Mouse (Mus musculus) heart, adult 2 months (tissue): ENCODE measurements around the gene Gclc. TPM values are rescaled to one million over a fixed set of nuclear protein-coding genes. Genes with fewer than 3 reads are reported as not detected.

Source experiments
- DNase-seq, 2 experiments: peaks; one replicate each; pipeline ENCODE4 v3.0.0; 2021
- H3K27ac ChIP-seq: fragments of 200-600 bp; 2 replicates; pipeline ENCODE4 v1.8.1; 2022
- H3K27me3 ChIP-seq: fragments of 200-500 bp; 2 replicates; pipeline ENCODE4 v1.6.1; 2012; ENCODE audit warnings: mild to moderate bottlenecking, low read length, inconsistent platforms, mixed read lengths; ENCODE audit not compliant: control insufficient read depth, insufficient read depth
- H3K36me3 ChIP-seq: fragments of 200-500 bp; 2 replicates; pipeline ENCODE4 v1.6.1; 2012; ENCODE audit warnings: low read length, inconsistent platforms; ENCODE audit not compliant: control insufficient read depth, insufficient read depth
- H3K4me1 ChIP-seq: fragments of 200-500 bp; 2 replicates; pipeline ENCODE4 v1.6.1; 2011; ENCODE audit warnings: low read length; ENCODE audit not compliant: control insufficient read depth, insufficient read depth
- H3K4me3 ChIP-seq: fragments of 200-600 bp; 2 replicates; pipeline ENCODE4 v1.8.1; 2022
- H3K79me2 ChIP-seq: fragments of 200-500 bp; replicated peaks from 2 replicates; pipeline ENCODE4 v1.6.1; 2012; ENCODE audit warnings: mild to moderate bottlenecking, inconsistent platforms, low read length, moderate library complexity, mixed read lengths; ENCODE audit not compliant: control insufficient read depth, insufficient read depth
- H3K9ac ChIP-seq: fragments of 200-500 bp; 2 replicates; pipeline ENCODE4 v1.6.1; 2012; ENCODE audit warnings: low read depth, mild to moderate bottlenecking, control low read depth, inconsistent platforms, low read length, mixed read lengths
- CTCF ChIP-seq: fragments of 200-600 bp; IDR thresholded peaks from 2 replicates; pipeline ENCODE4 v1.8.1; 2022; ENCODE audit warnings: antibody characterized with exemption, mild to moderate bottlenecking, moderate library complexity
- EP300 ChIP-seq: fragments of 200-500 bp; IDR thresholded peaks from 2 replicates; pipeline ENCODE4 v1.6.1; 2011; ENCODE audit warnings: low read depth, low read length, control low read depth; ENCODE audit not compliant: insufficient read depth
- POLR2A ChIP-seq: fragments of 200-500 bp; IDR thresholded peaks from 2 replicates; pipeline ENCODE4 v1.6.1; 2011; ENCODE audit warnings: mild to moderate bottlenecking, low read depth, low read length, control low read depth; ENCODE audit not compliant: insufficient read depth
- WGBS: fragments of 180-500 bp; shearing (Covaris S2); methylation state at CpG from one replicate; pipeline ENCODE4 v1.1.7; 2018; 5-methylcytosine and 5-hydroxymethylcytosine counted together
- intact Hi-C: fragments of 180-260 bp; cut with DNase I; formaldehyde crosslinking; loops from one replicate; pipeline ENCODE4 v1.15.1; 2025
- polyA plus RNA-seq: library from polyadenylated mRNA; depleted of rRNA; stranded (reverse); fragments of >200 nt; gene quantifications from 2 replicates; pipeline ENCODE4 v1.2.3, GENCODE M21; 2012
- total RNA-seq, 2 experiments: library from RNA; stranded (reverse); gene quantifications; 2 replicates each; pipeline ENCODE4 v1.2.3; 2021

Gene Gclc
- total and polyA plus RNA-seq, 3 experiments = 6.6 to 12.0 (median 10.6) TPM

- no peaks in the 10 kb centered on the region for H3K79me2 ChIP-seq
- H3K9ac ChIP-seq = no peak overlapping the region
- no peak overlapping the region for H3K4me3 ChIP-seq
- H3K27me3 ChIP-seq = no peaks in the 10 kb centered on the region
- H3K4me1 ChIP-seq = no peaks in the 10 kb centered on the region
- no peak overlapping the region for H3K27ac ChIP-seq
- intact Hi-C loops = no loop called here
- DNase-seq = no peak
- H3K36me3 ChIP-seq = no peaks in the 10 kb centered on the region
- WGBS = 82% methylated on average over 1 of the region's 1 CpGs
- TF ChIP-seq CTCF = no peak
- no peak for TF ChIP-seq EP300
- TF ChIP-seq POLR2A = no peak
These were observed 34.7 kb upstream of the Gclc start for GRCm38 (mm10) chr9:77719675-77720074.

- no peak overlapping the region for H3K27ac ChIP-seq
- H3K9ac ChIP-seq = no peak overlapping the region
- 95% methylated on average over 1 of the region's 1 CpGs for WGBS
- no peak overlapping the region for H3K4me3 ChIP-seq
- TF ChIP-seq EP300 (no peak), CTCF (no peak), POLR2A (no peak)
- DNase-seq = no peak
- no peaks in the 10 kb centered on the region for H3K27me3 ChIP-seq
- intact Hi-C loops = no loop called here
- H3K79me2 ChIP-seq = no peaks in the 10 kb centered on the region
- H3K4me1 ChIP-seq = no peaks in the 10 kb centered on the region
- H3K36me3 ChIP-seq = no peaks in the 10 kb centered on the region
These were observed 32.0 kb upstream of the Gclc start for GRCm38 (mm10) chr9:77722381-77722780.

DNA sequence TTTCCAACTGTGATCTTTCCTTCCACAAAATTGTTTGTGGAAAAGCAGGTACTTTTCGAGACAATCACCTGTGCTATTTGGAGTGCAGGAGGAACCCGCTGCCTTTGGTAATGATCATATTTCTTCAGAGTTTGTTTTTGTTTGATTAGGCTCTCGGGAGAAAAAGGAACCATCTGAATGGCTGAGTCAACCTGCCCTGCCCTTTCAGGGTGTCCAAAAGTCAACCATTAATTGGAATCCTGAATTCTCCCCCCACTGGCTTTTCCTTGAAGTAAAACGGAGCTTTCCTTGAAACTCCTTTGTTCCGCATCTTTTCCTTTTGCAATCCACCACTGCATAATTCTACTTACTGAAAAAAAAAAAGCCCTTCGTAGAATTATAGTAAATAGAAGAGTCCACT lies 30.1 kb upstream of the Gclc start:
- Histone ChIP-seq H3K27me3 (no peaks in the 10 kb centered on the region), H3K27ac (no peak overlapping the region), H3K79me2 (no peaks in the 10 kb centered on the region), H3K9ac (no peak overlapping the region), H3K4me1 (no peaks in the 10 kb centered on the region), H3K36me3 (no peaks in the 10 kb centered on the region), H3K4me3 (no peak overlapping the region)
- TF ChIP-seq EP300 (no peak), CTCF (no peak), POLR2A (no peak)
- no peak for DNase-seq
- WGBS = 77% methylated on average over 6 of the region's 6 CpGs
- intact Hi-C loops = no loop called here

DNA sequence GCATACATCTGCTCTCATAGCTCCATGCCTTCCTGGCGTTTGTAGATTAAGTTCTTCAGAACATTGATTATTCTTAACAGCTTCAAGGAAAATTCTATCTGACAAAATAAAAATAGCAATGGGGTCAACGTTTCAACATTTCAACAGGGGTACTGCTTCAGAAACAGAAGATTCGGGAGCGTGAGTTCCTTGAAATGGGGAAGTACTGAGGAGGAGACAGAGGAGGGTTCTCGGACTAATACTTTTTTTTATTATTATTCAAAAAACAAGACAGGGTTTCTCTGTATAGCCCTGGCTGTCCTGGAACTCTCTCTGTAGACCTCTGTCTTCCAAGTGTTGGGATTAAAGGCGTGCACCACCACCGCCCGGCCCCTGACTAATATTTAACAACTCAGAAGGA lies 28.9 kb upstream of the Gclc start:
- no peak for DNase-seq
- Histone ChIP-seq H3K27me3 (no peaks in the 10 kb centered on the region), H3K4me3 (no peak overlapping the region), H3K4me1 (no peaks in the 10 kb centered on the region), H3K9ac (no peak overlapping the region), H3K79me2 (no peaks in the 10 kb centered on the region), H3K36me3 (no peaks in the 10 kb centered on the region), H3K27ac (no peak overlapping the region)
- no peak for TF ChIP-seq POLR2A
- no peak for TF ChIP-seq CTCF
- TF ChIP-seq EP300 = no peak
- WGBS = 75% methylated on average over 8 of the region's 8 CpGs
- intact Hi-C loops = no loop called here

DNA sequence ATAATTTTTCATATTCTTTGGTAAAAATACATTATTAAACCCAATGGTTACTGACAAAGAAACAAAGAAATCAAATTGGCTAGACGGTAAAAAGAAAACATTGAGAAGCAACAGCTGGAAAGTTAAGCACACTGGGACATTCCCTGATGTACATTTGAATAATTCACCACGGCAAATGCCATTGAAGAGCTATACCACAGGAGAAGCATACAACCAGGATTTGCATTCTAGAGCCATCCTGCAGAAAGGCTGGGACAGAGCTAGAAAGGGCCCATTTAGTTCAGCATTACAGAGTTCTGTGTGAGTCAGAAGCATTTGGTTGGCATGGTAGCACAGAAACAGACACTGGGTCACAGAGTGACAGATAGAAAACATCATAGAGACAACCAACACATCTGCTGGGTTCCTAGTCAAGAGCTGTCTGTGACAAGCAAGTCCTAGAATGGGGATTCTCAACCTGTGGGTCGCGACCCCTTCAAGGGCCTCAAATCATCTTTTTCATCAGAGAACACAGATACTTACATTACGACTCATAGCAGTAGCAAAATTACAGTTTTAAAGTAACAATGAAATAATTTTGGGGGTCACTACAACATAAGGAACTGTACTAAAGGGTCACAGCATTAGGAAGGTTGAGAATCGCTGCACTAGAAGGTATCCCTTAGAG lies 28.2 kb upstream of the Gclc start:
- H3K79me2 ChIP-seq = no peaks in the 10 kb centered on the region
- no peak overlapping the region for H3K27ac ChIP-seq
- no peak overlapping the region for H3K4me3 ChIP-seq
- H3K27me3 ChIP-seq = no peaks in the 10 kb centered on the region
- H3K4me1 ChIP-seq = no peaks in the 10 kb centered on the region
- intact Hi-C loops = no loop called here
- no peak overlapping the region for H3K9ac ChIP-seq
- no peak for DNase-seq
- WGBS = 85% methylated on average over 6 of the region's 6 CpGs
- TF ChIP-seq EP300 = no peak
- no peak for TF ChIP-seq POLR2A
- TF ChIP-seq CTCF = no peak
- H3K36me3 ChIP-seq = no peaks in the 10 kb centered on the region

DNA sequence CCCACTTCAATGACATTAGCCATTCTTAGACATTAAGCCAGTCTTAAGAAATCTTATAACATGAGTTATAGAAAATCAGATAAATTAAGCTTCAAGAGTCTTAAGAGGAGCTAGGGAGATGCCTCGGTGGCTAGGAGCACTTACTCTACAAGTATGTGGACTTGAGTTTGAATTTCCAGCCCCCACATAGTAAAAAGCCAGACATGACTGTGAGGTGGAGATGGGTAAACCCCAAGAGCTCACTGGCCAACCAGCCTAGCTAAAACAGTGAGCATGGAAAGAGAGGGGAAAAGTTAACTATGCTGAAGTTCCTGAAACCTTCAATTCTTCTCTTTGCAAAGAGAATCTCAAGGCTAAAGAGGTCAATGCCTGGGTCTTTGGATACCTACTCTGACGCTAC lies 27.3 kb upstream of the Gclc start:
- no peak for DNase-seq
- intact Hi-C loops = no loop called here
- no peak for TF ChIP-seq EP300
- no peak for TF ChIP-seq POLR2A
- no peak for TF ChIP-seq CTCF
- Histone ChIP-seq H3K4me3 (no peak overlapping the region), H3K27ac (no peak overlapping the region), H3K9ac (no peak overlapping the region), H3K27me3 (no peaks in the 10 kb centered on the region), H3K4me1 (no peaks in the 10 kb centered on the region), H3K79me2 (no peaks in the 10 kb centered on the region), H3K36me3 (no peaks in the 10 kb centered on the region)
- 82% methylated on average over 2 of the region's 2 CpGs for WGBS
